Mouse (Mus musculus) 3T3-L1 (cell line): Measurements from ENCODE around the gene Slc1a5.

Experiments used
- DNase-seq: peaks from one replicate; pipeline ENCODE4 v3.0.0-alpha.2; 2015; ENCODE audit warnings: low read depth, low spot score

Slc1a5 gene

DNA sequence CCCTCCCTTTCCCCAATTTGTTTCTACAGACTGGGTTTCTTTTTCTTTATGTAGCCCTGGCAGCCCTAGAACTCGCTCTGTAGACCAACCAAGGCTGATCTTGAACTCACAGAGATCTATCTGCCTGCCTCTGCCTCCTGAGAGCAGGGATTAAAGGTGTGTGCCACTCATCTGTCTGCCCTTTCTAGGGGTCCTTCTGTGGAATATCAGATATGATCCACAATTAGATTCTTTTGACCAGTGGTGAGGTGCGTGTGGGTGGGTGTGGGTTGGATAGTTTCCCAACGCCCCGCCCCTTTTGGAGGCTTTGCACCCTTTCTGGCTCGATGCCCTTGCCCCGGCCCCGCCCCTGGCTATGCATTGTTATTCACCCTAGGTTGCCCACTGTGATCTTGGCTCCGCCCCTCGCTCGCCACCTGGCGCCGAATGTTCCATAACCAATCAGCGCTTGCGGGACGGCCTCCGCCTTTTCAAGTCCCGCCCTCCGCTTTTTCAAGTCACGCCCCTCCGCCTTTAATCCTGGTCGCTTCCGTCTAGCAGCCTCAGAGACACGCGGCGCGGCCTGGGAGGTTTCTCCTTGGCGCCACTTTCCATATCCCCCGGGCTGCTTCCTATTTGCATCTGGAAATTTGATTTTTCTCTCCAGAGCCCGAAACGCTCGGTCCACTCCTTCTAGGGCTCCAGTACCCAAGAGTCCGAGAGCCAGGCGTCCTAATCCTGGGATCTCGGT, at the start of gene Slc1a5:
Gene Slc1a5, plus strand, starts transcription at position 516 of the 730 bp plus-strand sequence.
- peak; percentile 93 for DNase-seq

DNA sequence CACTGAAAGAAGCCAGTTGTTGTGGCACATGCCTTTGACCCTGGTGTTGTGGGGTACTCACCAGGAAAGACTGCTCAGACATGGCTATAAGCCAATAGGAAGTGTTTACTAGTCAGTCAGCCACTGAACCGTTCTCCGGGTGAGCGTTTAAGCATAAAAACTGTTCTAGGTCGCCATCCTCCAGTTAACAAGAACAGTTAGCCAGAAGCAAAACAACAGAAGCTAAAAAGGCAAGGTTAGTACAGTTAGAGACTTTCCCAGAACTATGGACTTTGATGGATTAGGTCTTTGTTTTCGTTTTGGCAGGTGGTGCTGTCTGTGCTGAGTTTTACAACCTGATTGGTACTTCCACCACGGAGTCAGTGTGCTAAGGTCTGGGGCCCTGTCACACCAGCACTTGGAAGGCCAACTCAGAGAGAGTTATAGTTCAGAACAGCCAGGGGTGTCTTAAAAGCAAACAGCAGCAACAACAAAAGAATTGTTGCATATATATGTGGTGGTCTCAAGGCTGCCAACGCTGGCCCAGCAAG, 49.2 kb upstream of the Slc1a5 start:
- DNase-seq: no peak

DNA sequence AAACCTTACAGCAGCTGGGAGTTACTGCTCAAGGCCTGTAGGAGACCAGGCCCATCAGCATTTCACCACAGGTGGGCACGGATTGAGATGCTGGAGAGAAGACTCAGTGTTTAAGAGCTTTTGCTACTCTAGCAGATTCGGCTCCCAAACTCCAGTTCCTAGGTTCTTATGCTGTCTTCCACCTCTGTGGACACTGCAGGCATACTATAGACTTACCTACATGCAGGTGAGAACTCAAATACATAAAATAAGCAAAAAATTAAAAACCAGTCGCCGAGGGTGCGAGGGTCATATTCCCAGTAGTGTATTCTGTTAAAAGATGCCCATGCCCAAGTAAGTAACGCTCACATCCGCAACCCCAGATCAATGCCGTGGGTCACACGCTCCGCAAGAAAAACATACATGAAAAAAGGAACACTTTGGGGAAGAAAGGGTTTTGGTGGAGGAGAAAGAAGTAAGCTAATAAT, 43.5 kb upstream of the Slc1a5 start:
- no peak for DNase-seq

DNA sequence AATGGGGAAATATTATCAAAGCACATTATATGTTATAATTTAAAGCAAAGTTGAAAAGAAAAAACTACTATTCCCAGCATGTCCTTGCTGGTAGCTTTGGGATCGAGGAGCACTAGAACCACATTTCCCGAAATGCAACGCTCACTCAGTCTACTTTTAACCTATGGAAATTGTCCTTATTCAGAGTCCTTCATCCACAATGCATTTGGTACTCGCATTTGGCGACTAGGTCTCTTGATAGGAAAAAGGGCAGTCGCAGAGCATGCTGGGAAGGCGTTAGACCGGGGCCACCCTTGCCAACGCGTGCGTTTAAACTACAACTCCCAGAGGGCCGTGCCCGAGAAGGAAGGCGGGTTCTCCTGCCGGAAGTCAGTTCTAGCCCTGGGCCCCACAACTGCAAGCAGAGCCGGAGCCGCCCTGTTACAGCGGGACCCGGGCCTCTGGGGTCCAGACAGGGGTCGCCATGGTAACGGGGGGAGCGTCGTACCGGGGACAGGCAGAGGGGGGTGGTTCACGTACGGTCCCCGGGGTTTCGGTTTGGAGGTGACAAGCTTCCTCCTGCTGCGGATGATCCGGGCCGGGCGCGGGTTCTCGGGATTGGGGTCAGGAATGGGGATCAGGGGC, 43.0 kb upstream of the Slc1a5 start, which contains the start of gene Ap2s1:
Gene Ap2s1, plus strand, starts transcription at position 338 of the 624 bp plus-strand sequence.
- peak; percentile 98 for DNase-seq

DNA sequence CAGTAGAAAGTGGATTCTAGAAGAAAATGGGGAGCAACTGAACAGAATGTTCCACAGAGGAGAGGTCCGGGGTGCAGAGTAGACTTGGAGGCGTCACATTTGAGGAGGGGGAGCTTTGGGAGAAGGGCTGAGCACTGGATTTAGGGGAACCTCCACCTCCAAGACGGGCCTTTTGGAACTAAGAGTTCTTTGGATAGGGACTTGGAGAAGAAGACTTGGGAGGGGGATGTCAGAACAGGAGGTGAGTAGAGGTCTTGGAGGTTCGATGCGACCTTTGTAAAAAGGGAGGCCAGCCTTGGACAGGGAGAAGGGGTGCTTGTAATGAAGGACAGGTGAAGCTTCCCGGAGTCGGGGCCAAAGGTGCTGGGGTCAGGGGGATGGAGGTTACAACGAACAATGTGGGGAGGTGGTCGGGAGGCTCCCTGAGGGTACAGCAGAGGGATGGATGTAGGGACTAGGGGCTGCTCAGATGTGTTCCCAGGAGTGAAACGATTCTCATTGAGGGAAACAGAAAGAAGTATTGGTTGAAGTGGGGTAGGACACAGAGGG, 42.0 kb upstream of the Slc1a5 start:
- DNase-seq: no peak

DNA sequence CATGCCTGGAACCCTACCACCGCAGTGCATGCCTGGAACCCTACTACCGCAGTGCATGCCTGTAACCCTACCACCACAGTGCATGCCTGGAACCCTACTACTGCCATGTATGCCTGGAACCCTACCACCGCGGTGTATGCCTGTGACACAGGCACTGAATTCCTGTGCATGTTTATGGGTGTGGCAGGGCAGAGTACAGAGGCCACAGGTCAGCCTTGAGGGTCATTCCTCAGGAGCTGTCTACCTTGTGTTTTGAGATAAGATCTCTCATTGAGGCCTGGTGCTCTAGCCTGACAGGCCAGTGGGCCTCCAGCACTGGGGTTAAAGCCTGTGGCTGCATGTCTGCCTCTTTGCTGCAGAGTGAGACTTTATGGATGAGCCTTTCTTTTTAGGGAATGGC, 35.8 kb upstream of the Slc1a5 start:
- DNase-seq: no peak

DNA sequence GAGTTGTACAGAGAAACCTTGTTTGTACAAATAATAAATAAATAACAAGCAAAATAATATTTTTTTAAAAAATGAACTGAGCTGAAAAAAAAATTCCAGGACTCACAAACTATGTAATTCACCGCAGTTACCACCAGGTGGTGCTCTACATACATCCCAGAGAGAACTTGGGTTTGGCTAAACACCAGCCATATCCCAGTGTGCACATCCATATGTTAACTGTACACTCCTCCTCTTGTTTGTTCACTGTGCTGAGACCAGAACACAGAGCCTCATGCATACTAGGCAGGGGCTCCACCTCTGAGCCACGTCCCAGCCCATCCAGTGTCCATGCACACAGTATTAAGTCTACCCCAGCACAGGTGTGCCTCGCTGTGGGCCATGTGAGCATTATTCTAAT, 35.0 kb upstream of the Slc1a5 start:
- DNase-seq: peak; percentile 84

DNA sequence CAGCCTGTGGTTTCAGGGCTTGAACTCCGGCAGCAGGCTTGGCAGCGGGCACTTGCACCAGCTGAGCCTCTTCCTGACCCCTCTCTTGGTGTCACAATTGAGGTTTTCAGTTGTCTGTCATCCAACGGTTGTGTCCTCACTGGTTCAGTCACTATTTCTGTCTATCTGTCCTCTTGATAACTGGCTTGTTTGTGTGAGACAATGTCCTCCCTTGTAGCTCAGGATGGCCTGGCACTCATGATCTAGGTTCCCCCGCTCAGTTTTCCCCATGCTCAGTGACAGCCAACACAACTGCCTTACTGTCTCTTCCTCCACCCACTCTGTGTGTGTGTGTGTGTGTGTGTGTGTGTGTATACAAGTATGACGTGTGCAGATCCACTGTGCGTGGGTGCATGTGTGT, 33.5 kb upstream of the Slc1a5 start:
- no peak for DNase-seq

DNA sequence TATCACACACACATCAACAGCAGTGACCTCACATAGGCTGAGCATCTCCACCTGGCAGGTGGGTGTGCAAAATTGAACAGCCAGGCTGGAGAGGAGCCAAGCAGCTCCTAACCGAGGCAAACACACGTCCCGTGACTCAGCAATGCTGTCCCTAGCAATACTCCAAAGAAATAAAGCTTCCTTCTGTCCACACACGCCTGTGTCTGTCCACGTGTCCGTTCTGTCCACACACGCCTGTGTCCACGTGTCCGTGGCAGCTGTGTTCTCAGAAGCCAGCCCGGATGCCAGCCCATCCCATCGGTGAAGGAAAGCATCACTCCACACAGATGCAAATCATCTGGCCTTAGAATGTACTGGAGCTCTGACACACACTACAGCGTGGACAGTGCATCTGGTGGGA, 29.1 kb upstream of the Slc1a5 start:
- DNase-seq: no peak

DNA sequence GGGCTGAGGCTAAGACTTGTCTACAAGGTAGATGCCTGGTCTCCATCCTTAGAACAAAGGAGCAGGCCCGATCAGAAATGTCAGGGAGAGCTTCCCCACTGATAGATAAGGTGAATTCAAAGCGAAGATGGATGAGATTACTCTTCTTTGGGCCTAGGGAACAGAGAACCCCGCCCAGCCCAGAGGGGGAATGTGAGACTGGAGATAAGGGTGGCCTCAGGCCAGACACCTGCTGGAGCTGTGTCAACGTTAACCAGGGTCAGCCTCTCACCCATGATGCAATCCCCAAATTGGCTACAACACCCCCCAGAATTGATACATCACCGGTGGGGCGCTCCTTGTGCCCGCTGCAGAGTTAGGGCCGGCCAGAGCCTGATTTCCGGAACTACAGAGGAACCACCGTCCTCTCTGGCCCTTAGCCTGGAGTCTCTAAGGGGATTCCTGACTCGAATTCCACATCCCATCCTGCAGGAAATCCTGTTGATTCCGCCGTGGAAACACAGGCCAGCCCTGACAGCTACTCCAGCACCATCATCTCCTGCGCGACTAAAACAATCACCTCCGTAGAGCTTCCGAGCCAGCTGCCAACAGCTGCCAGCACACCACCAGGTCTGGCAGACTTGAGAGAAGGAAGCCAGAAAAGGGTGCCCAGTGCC, 25.6 kb upstream of the Slc1a5 start:
- DNase-seq: no peak

DNA sequence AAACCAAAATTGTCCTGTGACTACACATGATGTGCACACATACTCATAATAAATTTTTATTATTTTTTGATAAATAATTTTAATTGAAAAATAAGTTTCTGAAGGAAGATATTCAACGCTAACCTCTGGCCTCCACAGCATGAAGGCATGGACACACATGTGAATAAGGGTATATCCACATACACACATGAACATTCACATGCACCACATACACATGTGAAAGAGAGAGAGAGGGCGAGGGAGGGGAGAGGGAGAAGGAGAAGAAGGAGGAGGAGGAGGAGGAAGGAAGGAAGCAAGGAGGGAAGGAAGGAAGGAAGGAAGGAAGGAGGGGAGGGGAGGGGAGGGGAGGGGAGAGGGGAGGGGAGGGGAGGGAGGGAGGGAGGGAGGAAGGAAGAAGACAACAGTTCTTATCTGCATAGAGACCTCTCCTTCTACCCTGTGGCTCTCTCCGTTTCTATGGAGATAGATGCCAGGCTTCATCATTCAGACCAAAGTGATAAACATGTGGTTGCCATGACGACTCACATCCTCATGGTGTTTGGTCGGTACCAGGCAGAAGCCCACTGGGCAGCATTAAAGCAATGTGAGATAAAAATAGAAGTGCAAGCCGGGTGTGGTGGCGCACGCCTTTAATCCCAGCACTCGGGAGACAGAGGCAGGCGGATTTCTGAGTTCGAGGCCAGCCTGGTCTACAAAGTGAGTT, 22.1 kb upstream of the Slc1a5 start:
- peak; percentile 24 for DNase-seq

DNA sequence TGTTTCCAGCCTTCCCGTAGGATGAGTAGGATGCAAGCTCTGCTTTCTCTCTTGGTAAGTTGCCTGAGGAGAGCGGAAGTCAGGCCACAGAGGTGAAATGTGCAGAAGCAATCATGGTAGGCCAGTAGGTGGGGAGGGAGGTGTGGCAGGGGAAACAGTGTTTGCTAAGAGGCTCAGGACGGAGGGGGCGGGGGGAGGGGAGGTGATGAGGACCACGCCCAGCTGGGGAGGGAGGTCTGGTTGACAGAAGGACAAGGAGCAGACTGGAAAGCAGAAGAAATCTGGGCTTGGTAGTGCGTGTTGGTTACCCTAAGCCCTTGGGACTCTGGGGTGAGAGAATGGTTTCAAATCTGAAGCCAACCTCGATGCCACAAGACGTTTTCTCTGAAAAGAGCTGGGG, 20.8 kb upstream of the Slc1a5 start:
- peak; percentile 8 for DNase-seq

DNA sequence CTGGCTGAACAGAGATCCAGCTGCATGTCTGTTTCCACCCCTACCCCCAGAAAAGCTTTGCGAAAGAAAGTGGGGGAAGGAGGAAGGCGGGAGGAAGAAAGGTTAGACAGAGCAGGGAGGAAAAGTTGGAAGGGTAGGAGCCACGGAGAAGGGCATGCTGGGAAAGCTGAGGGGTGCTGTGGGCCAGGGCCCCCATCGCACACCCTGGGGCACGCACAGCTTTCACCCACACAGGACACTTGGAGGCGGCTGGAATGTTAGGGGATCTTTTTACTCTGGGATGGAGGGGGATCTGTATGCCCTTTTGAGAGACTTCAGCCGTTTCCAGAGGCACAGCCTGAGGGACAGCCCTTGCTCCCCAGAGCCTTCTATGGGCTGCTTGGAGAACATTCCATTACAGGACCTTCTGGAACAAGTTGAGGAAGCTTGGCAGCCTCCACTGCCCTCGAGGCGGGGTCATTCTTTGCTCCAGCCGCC, 20.1 kb upstream of the Slc1a5 start:
- DNase-seq: peak; percentile 40

DNA sequence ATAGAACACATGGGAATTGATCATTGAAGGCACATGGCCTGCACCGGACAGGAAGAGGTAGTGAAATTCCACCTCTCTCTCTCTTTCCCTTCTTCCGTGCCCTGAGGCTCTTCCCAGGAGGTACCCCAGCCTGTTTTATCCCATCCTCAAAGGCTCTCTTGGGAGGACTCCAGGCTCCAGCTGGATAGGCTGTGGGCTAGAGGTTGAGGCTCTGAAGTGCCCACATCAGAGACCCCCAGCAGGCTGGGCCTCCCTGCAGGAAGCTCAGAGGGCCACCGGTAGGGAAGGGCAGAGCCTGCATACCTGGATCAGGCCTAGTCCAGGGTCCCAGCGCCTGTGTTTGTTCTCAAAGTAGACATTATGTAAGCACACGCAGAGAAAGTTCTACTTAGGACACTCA, 19.5 kb upstream of the Slc1a5 start:
- DNase-seq: no peak

DNA sequence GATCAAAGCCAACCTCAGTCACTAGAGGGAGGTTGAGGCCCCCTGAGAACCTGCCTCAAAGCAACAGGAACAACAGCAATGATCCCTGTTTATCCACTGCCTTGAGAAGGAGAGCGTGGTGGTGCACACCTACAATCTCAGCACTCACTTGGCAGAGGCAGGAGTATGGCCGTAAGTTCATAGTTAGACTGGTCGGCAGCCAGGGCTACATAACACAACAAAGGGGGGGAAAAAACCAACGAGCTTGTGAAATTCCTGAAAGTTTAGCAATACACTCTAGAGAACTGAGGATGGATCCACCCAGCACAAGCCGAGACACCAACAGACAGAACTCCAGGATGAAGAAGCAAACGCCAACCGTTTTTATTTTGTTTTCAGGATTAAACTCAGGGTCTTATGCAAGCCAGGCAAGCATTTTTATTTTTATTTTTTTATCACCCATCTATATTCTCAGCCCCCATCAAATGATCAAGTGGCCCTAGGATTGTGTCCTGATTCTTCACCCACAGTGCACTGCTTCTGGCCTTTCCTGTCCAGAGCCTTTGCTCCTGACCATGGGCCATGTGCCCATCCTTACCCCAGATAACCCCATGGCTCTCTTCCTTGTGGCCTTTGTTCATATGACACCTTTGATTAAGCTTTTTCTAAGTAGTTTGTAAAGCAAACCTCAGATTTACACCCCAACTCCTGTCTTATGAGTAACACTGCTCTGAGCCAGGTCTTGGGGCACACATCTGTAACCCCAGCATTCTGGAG, 17.5 kb upstream of the Slc1a5 start:
- DNase-seq: peak; percentile 17

DNA sequence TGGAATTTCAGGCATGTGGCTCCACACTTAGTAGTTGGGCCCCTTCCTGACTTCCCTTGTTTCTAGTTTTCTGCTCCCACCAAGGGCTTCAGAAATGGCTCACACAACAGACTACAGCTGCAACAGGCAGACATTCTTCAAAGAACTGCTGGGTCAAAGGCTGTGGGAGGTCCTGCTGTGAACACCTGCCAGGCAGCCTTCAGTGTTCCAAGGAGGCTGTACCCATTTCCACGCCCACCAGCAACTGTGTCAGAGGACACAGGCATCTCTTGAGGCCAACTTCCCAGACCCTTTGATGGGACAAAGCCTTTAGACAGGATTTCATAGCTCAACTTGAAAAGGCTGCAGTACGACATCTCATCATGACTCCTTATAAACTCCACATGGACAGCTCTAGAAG, 14.7 kb upstream of the Slc1a5 start:
- DNase-seq: no peak

DNA sequence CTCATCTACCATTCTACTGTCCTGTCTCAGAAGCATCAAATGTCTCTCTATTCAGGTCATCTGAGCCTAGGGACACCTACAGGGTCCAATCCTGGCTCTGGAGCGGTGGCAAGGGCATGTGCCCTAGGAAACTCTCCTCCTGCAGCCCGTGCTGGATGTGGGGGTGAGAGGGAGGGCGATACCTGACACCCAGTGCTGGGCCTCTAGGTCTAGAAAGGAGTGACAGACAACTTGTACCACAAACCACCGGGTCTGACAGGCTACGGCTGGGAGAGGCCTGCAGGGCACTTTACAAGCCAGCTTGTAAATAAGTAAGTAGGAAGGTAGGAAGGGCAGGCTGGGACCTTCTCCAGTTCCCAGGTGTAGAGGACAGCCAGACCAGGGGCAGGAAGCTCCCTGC, 5.3 kb upstream of the Slc1a5 start:
- DNase-seq: no peak

DNA sequence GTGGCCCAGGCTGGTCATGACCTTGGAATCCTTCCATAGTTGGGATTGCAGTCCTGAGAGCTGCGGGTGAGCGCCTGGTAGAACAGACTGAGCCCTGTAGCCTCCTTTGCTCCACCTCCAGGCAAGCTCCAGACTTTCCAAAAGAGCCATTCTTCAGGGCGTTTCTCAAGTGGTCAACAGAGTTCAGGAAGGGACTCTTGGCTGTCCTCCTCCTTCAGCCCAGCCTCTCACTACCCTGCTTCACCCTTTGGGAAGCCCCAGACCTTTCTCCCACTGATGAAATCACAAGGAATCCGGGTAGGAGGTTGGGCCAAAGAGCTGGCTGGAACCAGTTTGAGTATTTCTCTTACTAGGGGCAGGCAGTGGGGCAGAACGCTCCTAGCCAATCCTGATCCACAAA, 1.1 kb upstream of the Slc1a5 start:
- peak; percentile 84 for DNase-seq

DNA sequence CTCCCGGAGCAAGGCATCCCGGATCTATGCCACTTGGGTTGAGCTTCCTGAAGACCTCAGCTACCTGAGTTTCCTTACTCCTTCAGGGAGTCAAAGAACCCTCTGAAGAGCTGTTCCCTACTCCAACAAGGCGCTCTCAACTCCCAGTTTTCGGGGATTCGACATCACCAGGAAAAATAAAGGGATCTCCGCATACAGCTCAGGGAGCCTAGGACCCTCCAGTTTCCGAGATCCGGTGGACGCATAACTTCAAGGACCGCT, 345 bp downstream of the Slc1a5 start:
- DNase-seq: no peak

DNA sequence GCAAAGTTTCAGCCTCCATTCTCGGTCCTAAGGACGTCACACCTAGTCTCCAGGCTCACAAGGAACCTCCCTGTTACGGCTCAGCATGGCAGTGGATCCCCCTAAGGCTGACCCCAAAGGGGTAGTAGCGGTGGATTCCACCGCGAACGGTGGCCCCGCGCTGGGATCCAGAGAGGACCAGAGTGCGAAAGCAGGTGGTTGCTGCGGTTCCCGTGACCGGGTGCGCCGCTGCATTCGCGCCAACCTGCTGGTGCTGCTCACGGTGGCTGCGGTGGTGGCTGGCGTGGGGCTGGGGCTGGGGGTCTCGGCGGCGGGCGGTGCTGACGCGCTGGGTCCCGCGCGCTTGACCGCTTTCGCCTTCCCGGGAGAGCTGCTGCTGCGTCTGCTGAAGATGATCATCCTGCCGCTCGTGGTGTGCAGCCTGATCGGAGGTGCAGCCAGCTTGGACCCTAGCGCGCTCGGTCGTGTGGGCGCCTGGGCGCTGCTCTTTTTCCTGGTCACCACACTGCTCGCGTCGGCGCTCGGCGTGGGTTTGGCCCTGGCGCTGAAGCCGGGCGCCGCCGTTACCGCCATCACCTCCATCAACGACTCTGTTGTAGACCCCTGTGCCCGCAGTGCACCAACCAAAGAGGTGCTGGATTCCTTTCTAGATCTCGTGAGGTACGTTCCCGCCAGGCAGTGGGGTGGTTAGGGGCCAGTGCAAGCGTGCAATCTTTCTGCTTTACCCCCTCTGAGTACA, 845 bp downstream of the Slc1a5 start:
- DNase-seq: no peak
